21 mouse cellular contexts compared by ENCODE assay signal in genomic region chr1:38251448-38251847, GRCm38 (mm10).
DNase-seq lines count a peak whose midpoint lies in the region; ATAC-seq lines count a peak whose summit lies in the region.
"Had no signal": no experiment of that assay in that cellular context is flagged by ENCODE, and none has a peak within 500 bp of the region (broad histone marks: within the 10 kb centered on the region; RNA-seq: fewer than 3 reads in every experiment).

No protein-coding gene starts in this region.

- ATAC-seq in kidney, embryonic 15.5 days (replicated peaks; ENCODE audit: low FRiP score), result no peak
- peak; percentile 56 for ATAC-seq in intestine, embryonic 16.5 days
- ATAC-seq: forebrain, embryonic 14.5 days; forebrain, embryonic 16.5 days had no signal

- no peak overlapping the region for H3K9ac ChIP-seq in kidney, embryonic 15.5 days
- H3K9ac ChIP-seq in intestine, embryonic 16.5 days (ENCODE audit: low read depth, low read length), result no peak overlapping the region
- H3K9ac ChIP-seq: embryonic facial prominence, embryonic 13.5 days; embryonic facial prominence, embryonic 15.5 days; forebrain, embryonic 12.5 days had no signal

- peak overlapping the region; percentile 48; the same call in 1 of the 2 replicates for H3K27ac ChIP-seq in kidney, embryonic 15.5 days
- no peak overlapping the region; the same call in 1 of the 2 replicates for H3K27ac ChIP-seq in intestine, embryonic 16.5 days (ENCODE audit: low read length)
- H3K27ac ChIP-seq: embryonic facial prominence, embryonic 13.5 days; forebrain, embryonic 10.5 days; forebrain, embryonic 12.5 days had no signal

- no peaks in the 10 kb centered on the region for H3K9me3 ChIP-seq in kidney, embryonic 15.5 days (replicated peaks)
- H3K9me3 ChIP-seq in intestine, embryonic 16.5 days (ENCODE audit: control insufficient read depth, low read length), result no peaks in the 10 kb centered on the region
- H3K9me3 ChIP-seq: embryonic facial prominence, embryonic 13.5 days; embryonic facial prominence, embryonic 15.5 days; forebrain, embryonic 10.5 days; forebrain, embryonic 12.5 days had no signal

- no peak overlapping the region for H3K4me3 ChIP-seq in kidney, embryonic 15.5 days (replicated peaks)
- no peak overlapping the region for H3K4me3 ChIP-seq in intestine, embryonic 16.5 days (ENCODE audit: low read length)
- H3K4me3 ChIP-seq: embryonic facial prominence, embryonic 13.5 days; embryonic facial prominence, embryonic 15.5 days; erythroblast, embryonic 14.5 days; forebrain, embryonic 10.5 days; forebrain, embryonic 12.5 days had no signal

- no peak for DNase-seq in kidney, adult 11 months
- no peak for DNase-seq in thymus, postnatal 0 days (ENCODE audit: low spot score)
- no peak for DNase-seq in embryo, embryonic 10 days (ENCODE audit: low spot score)
- DNase-seq: adrenal gland, adult 2 months; adrenal gland, postnatal 10 days; adrenal gland, postnatal 25 days; cerebellum, adult 11-12 months; cerebellum, adult 2 months; cerebellum, adult 9-10 months; cerebellum, postnatal 10 days; cerebellum, postnatal 25 days; embryo, embryonic 11 days had no signal

- 85% methylated on average over 11 of the region's 11 CpGs for WGBS in kidney, embryonic 15.5 days
- WGBS in intestine, embryonic 16.5 days, result 82% methylated on average over 11 of the region's 11 CpGs

- H3K4me1 ChIP-seq in kidney, embryonic 15.5 days, result peaks cover 20% of the 10 kb centered on the region
- peaks cover 23% of the 10 kb centered on the region for H3K4me1 ChIP-seq in intestine, embryonic 16.5 days (ENCODE audit: control insufficient read depth, insufficient read depth, low read length)

- no peak overlapping the region for H3K4me2 ChIP-seq in kidney, embryonic 15.5 days
- H3K4me2 ChIP-seq in intestine, embryonic 16.5 days (ENCODE audit: low read depth, low read length), result no peak overlapping the region
- H3K4me2 ChIP-seq: embryonic facial prominence, embryonic 13.5 days; embryonic facial prominence, embryonic 15.5 days; forebrain, embryonic 12.5 days had no signal

- no peaks in the 10 kb centered on the region for H3K36me3 ChIP-seq in kidney, embryonic 15.5 days
- no peaks in the 10 kb centered on the region for H3K36me3 ChIP-seq in intestine, embryonic 16.5 days (ENCODE audit: control insufficient read depth, insufficient read depth, low read length)
- H3K36me3 ChIP-seq: embryonic facial prominence, embryonic 13.5 days; embryonic facial prominence, embryonic 15.5 days; forebrain, embryonic 10.5 days; forebrain, embryonic 12.5 days had no signal

- no peaks in the 10 kb centered on the region for H3K27me3 ChIP-seq in kidney, embryonic 15.5 days
- no peaks in the 10 kb centered on the region for H3K27me3 ChIP-seq in intestine, embryonic 16.5 days (replicated peaks; ENCODE audit: control insufficient read depth, insufficient read depth, low read length)
- H3K27me3 ChIP-seq: embryonic facial prominence, embryonic 13.5 days; embryonic facial prominence, embryonic 15.5 days; forebrain, embryonic 12.5 days had no signal
